Mouse (Mus musculus) heart, postnatal 36 days (tissue): ENCODE data around the gene Gabre. TPM values are rescaled to one million over a fixed set of nuclear protein-coding genes. Genes with fewer than 3 reads are reported as not detected.

Source experiments
- DNase-seq, 2 experiments: peaks; one replicate each; pipeline ENCODE4 v3.0.0; 2021 to 2022
- intact Hi-C: fragments of 180-260 bp; cut with DNase I; formaldehyde crosslinking; loops from one replicate; pipeline ENCODE4 v1.15.1; 2025
- microRNA-seq, 2 experiments: library from miRNA; unstranded; fragments of <30 nt; microRNA quantifications; one replicate each; pipeline ENCODE4 v1.2.0; 2021; ENCODE audit warnings: borderline number of aligned reads in 2 of 2
- total RNA-seq, 2 experiments: library from RNA; stranded (reverse); gene quantifications; 2 replicates each; pipeline ENCODE4 v1.2.3; 2021

Gene Gabre
- under 1 TPM; 0.42 to 0.57 TPM for total RNA-seq

DNA sequence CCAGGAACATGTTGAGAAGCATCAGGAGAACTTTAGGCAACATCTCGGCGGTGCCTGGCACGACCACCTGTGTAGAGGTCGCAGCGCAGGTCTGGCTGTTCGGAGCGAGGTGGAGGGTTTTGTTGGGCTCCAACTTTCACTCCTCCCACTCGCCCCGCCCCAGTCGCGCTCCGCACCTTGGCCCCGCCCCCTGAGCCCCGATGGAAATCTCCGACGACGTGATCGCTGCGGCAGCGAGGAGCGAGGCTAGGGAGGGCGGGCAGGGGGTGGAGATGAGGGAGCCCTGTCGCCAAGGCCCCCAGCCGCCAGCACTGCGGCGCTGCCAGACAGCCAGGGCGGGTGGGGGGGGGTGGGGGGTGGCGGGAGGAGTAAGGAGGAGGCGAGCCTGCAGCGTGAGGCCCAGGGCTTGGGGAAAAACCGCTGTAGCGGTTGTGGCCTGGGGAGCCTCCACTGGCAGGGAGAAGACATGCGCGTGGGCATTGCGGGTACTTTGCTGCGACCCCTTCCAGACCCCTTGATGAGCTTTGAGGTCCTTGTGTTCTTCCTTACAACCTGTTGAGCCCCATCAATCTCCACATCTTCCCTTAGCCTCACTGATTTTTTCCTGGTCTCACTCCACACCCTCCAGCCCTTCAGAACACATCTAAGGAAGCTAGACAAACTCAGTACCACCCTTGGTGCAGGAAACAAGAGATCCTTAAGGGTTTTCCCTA is at the start of gene Gabre:
TSS of gene Gabre (minus strand) at position 145 of the 713 bp plus-strand sequence.
- intact Hi-C loops, result loop anchor here (10.0 kb wide), 1 partner anchor 260 kb away; no protein-coding TSS in a partner anchor
- DNase-seq, result peak; percentile 29 to 33

DNA sequence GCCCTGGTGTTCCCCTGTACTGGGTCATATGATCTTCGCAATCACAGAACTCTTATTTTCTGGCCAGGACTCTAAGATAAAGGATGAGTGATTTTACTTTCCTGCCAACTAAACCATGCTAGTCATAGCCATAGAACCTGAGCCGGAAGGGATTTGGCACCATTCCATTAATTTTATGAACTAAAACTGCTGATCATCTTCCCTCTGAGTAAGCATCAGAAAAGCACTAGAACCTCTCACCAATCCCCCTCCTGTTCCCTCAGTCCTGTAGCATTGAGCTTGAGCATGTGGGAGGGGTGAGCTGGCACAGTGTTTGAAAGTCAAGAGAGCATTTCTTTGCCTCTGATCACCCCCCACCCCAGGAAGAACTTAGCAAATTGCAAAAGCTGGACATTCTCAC is 23.2 kb upstream of the Gabre start:
- no peak for DNase-seq
- intact Hi-C loops, result no loop called here

DNA sequence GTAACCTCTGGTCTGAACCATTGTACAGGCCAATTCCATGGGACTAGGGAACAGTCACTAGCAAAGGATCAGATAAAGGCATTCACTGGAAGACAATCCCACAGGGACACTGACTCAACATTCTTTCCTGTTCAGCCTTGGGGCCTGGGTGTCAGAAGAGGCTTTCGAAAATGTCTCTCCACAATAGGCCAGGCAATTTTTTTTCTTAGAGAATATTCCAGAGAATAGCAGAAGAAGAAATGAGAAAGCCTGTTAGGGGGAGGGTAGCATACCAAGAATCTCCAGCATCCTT is 715 bp upstream of the Gabre start:
- intact Hi-C loops, result loop anchor here (10.0 kb wide), 1 partner anchor 261 kb away; no protein-coding TSS in a partner anchor
- DNase-seq, result no peak

DNA sequence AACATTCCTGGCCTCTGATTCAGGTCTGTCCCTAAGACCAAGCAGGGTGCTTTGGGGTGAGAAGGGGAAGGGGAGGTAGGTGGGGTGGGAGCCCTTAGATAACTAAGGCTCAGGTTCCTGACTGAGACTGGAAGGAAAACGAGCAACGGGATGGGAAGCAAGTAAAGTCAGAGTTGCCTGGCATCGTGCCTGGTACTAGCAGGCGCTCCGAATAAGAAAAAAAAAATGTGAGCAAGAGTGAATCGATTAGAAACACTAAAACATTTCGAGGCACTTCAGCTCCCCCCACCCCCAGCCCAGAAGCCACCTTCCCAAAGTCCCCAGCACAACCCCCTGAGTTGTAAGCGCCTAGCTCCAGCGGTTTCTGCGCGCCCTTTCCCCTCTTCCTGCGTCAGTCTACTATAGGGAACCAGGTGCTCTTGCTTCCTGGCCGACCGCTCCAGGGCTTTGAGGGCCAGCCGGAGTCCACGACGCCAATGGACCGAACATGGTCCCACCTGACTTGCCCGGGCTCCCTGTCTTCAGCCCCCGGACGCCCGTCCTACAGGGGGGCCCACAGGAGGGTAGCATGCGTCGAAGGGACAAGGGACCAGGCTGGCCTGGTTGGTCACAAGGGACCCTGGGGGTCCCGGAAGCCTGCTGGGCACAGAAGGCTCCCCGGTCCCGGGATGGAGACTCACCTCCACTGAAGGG is 491 bp downstream of the Gabre start:
- intact Hi-C loops, result loop anchor here (10.0 kb wide), 1 partner anchor 259 kb away; no protein-coding TSS in a partner anchor
- DNase-seq, result peak in 1 of 2 experiments; percentile 2

DNA sequence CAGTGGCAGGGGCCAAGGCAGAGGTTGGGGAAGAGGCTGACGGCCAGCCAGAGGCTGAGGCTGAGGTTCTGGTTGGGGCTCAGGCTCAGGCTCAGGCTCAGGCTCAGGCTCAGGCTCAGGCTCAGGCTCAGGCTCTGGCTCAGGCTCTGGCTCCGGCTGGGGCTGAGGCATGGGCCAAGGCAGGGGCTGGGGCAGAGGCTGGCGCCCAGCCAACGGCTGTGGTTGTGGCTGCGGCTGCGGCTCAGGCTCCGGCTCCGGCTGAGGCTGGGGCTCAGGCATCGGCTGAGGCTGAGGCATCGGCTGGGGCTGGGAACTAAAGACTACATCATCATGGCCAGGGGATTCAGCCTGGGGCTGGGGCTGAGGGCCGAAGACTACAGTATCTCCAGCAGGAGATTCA is 4.0 kb downstream of the Gabre start:
- intact Hi-C loops, result loop anchor here (10.0 kb wide), 1 partner anchor 256 kb away; no protein-coding TSS in a partner anchor
- no peak for DNase-seq

DNA sequence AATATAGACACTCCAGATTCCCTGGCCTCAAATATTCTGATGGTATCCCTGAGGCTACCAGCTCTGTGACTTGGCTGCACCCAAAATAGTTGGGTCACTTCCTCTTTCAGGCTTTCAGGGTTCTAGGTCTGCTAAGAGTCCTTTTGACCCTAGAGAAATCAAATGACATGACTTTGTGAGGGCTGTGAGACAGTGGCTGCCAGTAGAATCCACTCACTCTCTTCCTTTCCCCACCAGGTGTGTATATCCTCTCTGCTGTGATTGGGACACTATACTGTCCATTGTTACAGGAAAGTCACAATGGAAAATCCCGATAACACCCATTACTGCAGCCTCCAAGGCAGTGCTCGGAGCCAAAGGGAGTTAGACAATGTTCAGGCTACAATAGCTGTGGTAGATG is 52.9 kb downstream of the Gabre start, which contains the start of gene Magea4:
TSS of gene Magea4 (plus strand) at position 301 of the 400 bp plus-strand sequence.
- intact Hi-C loops, result no loop called here
- no peak for DNase-seq

Small RNAs within 50 kb of the gene (microRNA-seq; reads per million reads assigned to microRNA genes)
- gene Mir224 (112 to 249 reads per million in 2 experiments), gene Mir452 (2.0 to 7.2 reads per million in 2 experiments)

Other genes with a start within 250 kb of the Gabre start
- gene Magea4, start 52.8 kb downstream of the Gabre start, total RNA-seq, result not detected
- gene Magea10, start 112.1 kb upstream of the Gabre start, total RNA-seq, result not detected